Mouse (Mus musculus): ENCODE results near the gene Triobp.

Gene Triobp

DNA sequence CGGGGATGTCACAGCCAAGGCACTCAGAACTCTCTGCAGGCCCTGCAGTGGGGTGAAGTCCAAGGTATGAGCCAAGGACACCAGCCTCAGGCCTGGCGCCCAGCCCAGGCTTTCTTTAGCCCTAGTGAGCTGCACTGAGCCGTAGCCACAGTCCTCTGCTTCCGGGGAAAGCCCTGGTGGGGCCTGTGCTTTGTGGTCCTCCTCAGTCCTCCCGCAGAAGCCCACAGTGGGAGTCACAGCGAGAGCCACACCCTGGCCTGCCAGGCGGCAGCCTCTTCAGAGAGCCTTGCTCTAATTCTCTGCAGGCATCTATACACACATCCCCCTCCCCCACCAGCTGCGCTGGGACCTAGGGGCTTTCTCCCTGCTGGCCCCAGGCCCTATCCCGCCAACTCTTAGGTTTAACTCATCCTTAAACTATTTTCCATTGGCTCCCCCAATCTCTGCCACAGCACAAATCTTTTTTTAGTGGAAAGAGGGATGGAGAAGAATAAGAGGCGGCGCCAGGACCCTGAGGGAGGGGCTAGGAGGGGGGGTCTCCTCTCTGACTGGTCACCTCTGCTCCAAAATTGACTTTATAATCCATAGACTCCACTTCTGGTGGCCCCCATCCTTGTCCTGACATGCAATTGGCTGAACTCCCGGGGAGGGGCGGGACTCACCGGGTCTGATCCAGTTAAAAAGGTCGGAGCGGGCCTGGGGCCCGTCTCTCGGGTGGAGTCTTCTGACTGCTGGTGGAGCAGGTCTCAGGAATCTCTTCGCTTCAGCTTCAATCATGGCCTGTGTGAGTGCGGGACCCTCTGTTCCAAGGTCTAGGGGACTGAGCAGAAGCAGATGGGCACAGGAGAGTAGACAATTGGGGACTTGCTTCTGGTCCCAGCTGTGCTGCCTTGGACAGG is 21.3 kb upstream of the Triobp start, which contains the start of gene Lgals1:
Gene Lgals1, plus strand, starts transcription at position 705 of the 899 bp plus-strand sequence.
- peak; percentile 70 to 78 for DNase-seq (ENCODE audit: low spot score in 2 of 2)

DNA sequence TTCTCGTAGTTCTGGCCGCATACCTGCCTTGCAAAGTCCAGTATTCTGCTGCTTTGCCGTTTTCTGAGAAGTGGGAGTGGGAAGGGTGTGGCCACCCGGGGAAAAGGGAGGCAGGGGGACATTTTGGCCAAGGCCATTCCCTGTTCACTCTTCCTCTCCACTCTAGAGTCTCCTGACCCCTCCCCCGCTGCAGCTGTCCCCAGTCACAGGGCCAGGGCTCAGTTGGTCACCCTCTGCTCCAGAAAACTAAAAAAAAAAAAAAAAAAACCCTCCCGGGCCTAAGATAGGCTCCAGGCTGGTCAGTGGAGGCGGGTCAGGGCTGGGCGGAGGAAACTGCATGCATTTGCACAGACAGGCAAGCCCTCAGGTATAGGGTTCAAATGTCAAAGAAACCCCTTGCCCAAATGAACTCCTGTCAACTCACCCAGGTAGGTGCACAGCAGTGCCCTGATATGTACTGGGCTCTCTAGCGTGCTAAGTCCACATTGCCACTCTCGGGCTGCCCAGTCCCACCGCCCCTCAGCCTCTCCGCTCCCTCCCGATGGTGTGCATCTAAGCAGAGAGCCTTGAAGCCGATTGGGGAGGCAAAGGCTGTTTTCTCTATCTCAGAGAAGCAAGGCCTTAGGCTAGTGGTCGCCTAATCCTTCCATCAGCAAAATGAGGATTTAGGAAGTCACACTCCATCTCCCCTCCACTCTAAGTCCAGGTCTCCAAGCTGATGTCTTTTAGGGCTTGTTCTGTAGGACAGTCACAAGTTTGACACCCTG is 20.3 kb upstream of the Triobp start:
- no peak for DNase-seq (ENCODE audit: low spot score in 2 of 2)

DNA sequence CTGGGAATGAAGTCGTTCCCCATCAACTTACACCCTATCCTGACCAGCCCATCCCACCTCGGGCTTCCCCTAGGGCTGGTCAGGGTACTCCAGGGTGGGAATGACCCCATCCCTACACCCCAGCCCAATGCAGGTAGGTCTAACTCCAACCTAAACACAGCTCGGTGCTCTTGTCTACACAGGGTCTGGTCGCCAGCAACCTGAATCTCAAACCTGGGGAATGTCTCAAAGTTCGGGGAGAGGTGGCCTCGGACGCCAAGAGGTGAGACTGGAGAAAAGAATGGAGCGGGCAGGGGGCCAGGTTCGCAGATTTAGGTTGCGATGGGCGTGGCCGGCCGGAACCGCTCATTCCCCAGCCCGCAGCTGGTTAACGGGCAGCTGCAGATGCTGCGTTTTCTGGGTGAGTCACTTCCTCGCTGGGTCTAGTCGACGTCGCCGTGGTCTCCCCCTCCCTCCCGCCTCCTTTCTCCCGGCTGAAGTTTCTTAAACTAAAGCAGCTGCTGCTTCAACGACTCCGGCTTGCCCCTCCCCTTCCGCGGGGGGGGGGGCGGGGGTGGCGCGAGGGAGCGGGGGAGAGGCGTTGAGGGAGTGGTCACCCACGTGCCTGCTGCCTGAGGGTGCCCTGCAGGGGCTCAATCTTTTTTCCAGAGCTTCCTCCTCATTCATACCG is 19.6 kb upstream of the Triobp start:
- peak; percentile 85 to 92 for DNase-seq (ENCODE audit: low spot score in 2 of 2)

DNA sequence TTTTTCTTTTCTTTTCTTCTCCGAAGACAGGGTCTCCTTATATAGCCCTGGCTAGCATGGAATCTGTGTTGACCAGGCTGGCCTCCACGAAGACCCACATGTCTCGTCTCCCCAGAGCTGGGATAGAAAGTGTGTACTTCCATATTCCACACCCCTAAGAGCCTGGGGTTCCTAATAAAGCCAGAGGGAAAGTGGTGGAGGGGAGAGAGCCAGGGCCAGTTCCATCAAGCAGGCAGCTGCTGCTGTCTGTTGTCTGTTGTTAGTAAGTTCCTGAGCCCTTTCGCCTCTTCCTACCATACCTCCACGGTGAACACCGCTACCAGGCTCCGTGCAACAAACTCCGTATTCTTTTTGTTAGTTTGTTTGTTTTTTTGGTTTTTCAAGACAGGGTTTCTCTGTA is 19.0 kb upstream of the Triobp start:
- DNase-seq (ENCODE audit: low spot score in 2 of 2), result no peak

DNA sequence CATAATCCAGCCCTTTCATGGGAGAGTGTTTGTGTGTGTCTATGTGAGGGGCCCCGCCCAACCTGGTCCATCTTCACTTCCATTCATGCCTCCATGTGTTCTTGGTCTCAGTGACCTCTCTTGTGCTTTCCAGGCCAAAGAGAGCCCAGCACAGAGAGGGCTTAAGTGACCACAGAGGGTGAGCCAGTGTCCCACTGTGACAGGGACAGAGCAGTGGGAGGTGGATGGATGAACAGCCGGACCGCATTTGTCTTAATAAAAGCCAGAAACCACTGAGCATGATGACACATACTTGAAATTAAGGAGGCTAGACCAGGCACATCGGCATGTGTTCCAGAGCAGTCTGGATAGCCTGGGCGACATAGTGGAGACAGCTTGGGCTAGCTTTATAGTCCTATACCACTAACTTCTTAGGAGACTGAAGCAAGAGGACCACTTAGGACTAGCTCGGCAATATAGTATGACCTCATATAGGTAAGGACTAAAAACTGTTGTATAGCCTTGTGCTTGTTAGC is 17.3 kb upstream of the Triobp start:
- no peak for DNase-seq (ENCODE audit: low spot score in 2 of 2)

DNA sequence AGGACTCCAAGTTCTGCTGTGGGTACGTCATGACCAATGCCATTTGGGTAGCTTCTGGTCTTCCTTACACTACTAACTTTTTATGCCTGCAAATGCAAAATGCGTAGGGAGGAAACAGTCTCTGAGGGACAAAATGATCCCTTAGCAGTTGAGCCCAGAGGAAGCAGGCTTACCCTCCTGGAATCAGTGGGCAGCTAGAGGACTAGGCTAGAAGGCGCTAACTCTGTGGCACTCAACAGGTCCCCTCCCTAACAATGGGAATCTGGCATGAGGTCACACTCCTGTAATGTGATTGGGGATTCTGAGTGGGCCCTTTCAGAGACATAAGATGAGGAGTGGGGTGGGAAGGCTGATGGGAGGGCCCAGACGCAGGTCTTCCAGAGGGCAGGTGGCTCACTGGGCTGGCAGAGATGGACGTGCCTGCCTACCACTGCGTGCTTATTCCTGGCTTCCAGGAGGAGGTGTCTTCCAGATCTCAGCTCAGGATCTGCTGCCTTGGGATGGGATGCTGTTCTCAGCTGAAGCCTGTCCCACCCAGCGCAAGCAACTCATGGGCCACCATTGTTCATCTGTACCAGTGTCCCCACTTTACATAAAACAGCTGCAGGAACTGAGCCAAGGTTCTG is 16.6 kb upstream of the Triobp start:
- DNase-seq (ENCODE audit: low spot score in 2 of 2), result no peak

DNA sequence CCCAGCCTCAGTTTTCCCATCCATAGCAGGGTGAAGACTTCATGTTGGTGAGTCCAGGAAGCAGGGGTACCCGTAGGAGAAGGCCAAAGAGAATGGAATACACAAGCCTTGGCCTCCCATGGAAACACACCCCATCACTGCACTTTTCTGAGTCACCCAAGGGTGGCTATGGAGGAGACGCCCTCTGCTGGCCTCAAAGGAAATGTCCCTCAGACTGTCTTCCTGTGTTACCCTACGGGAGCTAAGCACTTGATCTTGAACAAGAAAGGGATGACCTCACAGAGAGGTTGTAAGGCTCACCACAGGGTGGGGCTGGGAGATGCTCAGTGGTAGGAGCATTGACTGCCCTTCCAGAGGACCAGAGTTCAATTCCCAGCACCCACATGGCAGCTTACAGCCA is 15.9 kb upstream of the Triobp start:
- DNase-seq (ENCODE audit: low spot score in 2 of 2), result peak; percentile 68 to 74

DNA sequence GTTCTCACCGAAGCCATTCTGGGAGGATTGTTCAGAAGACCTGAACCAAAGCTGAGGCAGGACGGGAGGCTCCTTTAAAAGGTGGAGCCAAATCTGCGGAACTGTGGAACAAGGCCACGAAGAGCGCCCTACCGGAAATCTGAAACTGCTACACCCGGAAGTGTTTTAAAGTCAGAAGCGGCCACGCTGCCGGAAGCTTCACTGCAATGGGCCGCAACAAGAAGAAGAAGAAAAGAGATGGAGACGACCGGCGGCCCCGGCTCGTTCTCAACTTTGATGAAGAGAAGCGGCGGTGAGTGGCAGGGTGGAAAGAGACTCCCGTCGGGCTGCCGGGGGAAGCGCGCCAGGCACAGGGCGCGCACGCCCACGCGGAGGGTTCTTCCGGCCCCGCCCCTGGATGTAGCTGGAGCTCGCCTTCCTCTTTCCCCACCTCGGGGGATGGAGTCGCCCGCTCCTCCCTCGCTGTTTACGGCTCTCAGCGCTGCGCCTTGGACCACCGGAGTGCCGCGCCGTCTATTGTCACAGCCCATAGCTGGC is 12.7 kb upstream of the Triobp start, which contains the start of gene Nol12:
Gene Nol12, plus strand, starts transcription at position 150 of the 537 bp plus-strand sequence.
- DNase-seq (ENCODE audit: low spot score in 2 of 2), result peak; percentile 69 to 81

DNA sequence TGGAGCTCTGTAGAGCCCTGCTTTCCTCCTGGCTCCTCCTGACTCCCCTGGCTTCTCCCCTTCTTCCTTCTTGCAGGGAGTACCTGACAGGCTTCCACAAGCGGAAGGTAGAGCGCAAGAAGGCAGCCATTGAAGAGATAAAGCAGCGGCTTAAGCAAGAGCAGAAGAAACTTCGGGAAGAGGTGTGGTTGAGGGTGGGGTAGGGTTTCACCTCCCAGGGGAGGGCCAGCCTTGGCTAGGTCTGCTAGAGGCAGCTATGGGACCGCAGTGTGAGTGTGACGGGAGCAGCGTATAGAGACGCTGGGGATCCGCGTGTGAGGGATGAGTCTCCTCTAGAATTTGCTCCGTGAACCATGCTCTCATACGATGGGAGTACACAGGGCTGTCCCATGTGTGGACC is 11.1 kb upstream of the Triobp start:
- DNase-seq (ENCODE audit: low spot score in 2 of 2), result no peak

DNA sequence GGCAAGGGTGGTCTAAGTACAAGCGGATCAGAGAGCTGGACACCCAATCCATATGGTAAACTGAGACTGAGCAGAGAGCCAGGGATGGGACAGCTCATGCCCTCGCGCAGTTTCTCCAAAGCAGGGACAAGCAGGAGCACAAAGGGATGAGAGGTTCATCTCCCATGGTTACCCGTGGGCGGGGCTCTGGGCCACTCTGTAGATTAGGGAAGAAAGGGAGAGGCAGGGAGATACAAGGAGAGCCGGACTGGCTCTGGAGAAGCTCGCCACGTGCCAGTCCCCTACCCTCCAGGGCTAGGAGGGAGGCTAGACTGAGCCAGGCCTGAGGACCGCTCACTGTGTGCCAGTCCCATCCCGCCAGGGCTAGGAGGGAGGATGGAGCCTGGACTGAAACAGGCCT is 10.2 kb upstream of the Triobp start:
- no peak for DNase-seq (ENCODE audit: low spot score in 2 of 2)

DNA sequence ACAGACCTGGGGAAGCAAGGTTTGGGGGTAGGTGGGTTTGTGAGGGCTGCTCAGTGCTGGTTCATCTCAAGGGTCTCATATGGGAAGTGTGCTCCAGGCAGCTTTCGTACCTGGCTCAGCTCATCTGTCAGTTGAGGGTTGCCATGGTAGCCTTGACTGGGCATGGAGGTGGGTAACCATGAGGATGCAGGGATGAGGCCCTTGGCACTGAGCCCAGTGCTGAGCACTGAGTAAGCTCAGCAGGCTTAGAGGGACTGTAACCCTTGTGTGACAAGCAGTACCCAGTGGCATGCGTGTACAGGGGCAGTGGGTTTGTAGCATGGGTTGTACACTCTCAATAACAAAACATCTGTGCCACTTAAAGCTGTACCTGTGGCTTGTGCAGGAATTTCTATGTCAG is 9.6 kb upstream of the Triobp start:
- no peak for DNase-seq (ENCODE audit: low spot score in 2 of 2)

DNA sequence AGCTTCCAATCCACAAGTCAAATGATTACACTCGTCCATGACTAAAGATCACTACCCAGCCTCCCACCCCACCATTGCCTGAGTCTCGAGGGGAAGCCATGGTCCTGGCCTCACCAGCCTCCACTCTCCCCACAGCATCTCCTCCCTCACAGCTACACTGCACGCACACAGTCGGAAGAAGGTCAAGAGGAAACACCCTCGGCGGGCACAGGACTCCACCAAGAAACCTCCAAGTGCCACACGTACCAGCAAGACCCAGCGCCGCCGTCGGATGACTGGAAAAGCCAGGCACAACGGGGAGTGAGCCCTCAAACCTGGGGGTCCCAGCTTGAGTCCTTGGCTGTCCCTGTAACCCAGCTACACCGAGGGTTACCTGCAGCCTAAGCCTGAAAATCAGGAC is 7.2 kb upstream of the Triobp start:
- no peak for DNase-seq (ENCODE audit: low spot score in 2 of 2)

DNA sequence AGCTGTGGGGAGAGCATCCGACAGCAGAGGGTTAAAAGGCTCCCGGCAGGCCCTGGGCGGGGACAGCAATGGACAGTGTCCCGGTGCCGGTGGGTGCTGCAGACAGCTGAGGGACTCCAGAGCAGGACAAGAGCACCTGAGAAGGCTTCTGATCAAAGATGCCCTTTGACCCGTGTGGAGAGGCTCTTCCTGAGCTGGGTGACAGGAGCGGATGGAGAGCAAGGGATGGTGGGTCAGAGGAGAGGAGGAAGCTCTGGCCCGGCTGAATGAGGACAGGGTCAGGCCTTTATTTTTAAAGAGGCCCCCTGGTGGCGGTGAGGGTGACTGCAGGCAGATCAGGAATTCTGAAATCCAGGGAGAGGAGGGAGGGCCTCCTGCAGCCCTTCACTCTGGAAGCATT is 4.9 kb upstream of the Triobp start:
- DNase-seq (ENCODE audit: low spot score in 2 of 2), result peak in 1 of 2 experiments; percentile 55

DNA sequence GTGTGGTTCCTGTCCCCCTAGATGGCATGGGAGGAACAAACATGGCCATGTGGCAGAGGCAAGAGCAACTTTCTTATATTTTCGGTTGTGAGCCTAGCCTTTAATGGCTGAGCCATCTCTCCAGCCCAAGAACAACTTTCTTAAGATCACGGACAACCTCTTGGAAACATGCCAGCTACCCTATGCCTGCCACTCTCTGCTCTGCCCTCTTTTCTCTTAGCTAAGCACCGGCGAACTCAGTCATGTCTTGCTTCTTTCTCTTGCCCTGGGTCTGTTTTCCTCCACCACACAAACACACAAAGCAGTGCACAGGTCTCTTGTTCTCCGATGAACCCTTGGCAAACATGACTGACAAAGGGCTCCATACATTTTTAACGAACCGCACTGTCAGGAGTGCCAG is 1.3 kb upstream of the Triobp start:
- no peak for DNase-seq (ENCODE audit: low spot score in 2 of 2)

DNA sequence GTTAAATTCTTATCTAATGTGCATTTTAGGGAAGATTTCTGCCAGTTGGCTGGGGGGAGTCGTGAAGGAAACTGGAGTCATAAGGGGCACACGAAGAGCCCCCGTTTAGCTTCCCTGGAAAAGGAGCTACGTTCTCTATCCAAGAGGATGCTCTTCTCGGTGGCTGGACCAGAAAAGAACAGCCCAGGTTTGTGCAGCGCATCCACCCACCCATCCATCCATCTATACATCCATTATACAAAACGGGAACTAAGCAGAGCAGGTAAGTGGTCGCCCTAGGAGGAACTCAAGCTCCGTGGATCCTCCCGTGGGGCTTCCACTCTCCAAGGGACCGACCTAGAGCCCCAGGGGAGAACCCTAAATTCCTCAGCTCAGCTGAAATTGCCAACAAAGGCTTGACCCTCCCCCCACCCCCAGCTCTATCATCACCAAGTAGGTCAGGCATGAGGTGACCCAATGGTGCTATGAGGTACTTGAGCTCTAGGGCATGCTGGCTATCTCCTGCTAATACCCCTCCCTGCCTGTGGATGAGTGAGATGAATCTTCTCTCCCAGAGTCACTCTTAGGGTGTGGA is 715 bp downstream of the Triobp start:
- no peak for DNase-seq (ENCODE audit: low spot score in 2 of 2)

DNA sequence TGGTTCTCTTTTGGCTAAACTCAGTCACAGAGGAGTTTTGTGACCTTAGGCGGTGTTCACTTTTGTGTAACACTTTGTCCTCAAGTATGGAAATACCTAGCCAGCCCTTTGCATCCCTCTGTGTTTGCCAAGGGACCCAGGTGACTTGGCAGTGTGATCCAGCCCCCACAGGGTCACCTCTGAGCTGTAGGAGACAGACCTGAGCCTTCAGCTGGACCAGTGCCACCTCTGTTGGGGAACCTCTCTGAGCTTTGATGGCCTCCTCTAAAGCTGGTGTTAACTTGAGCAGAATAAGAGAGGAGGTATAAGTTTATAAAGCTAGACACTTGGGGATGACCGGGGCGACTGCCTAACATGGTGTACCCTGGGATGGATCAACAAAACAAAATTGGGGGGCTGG is 1.4 kb downstream of the Triobp start:
- DNase-seq (ENCODE audit: low spot score in 2 of 2), result no peak

DNA sequence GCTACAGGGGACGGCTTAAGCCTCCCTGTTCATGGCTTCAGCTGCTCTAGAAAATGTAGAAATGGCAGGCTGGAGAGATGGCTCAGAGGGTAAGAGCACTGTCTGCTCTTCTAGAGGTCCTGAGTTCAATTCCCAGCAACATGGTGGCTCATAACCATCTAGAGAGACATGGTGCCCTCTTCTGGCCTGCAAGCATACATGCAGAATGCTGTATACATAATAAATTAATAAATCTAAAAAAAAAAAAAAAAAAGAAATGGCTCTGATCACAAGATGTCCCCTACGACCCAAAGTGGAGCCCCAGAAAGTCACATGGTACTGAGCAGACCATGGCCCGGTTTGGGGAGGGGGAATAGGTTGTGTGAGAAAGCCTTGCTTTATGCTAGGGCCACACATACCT is 8.1 kb downstream of the Triobp start:
- no peak for DNase-seq (ENCODE audit: low spot score in 2 of 2)

DNA sequence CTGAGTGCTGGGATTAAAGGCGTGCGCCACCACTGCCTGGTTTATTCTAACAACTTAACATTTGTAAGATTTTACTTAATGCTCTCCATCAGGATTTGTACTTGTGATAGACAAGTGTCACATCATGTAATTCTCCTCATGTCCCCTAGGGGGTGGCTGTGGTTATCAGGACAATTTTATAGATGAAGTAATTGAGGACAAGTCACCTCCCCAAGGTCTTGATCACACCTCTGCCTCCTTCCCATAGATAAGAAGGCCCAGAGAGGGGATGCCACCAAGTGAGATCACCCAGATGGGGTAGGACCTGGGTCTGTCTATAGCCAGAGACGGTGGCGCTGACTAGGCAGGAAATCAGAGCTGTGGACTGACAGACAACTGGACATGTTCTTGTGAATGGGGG is 8.8 kb downstream of the Triobp start:
- DNase-seq (ENCODE audit: low spot score in 2 of 2), result no peak

DNA sequence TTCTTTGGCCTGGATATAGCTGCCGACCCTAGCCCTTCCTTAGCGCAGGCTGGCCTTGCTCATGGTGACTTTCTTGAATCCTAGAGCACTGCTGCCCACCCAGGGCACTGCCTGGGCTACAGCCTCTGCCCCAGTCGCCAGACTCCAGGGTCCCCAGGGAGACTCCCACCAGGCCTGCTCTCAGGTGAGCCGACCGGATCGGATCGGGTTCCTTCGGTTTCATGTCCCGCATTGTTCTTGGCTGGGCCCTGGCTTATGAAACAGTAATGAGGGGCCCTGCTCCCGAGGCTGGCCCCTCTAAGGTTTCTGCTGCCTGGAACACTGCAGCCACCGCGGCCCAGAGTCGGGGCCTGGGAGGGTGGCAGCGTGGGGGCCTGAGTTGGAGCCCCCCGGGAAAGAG is 9.5 kb downstream of the Triobp start:
- no peak for DNase-seq (ENCODE audit: low spot score in 2 of 2)

DNA sequence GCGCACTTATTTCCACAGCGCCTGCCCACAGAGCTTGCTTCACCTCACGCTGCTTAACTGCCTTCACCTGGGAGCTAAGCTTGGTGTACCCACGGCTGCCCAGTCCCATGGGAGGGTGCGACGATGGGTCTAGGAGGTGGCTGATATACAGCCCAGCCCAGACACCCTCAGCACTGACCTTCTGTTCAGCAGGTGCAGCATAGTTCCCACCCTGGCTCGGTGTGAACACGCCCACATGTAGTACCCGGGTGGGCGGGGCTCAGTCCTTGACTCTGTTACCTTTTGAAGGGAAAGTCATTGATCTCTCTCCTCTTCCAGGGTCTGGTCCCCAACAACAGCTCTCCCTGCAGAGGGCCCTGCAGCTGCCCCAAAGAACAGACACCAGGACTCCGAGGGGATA is 12.0 kb downstream of the Triobp start:
- no peak for DNase-seq (ENCODE audit: low spot score in 2 of 2)

DNA sequence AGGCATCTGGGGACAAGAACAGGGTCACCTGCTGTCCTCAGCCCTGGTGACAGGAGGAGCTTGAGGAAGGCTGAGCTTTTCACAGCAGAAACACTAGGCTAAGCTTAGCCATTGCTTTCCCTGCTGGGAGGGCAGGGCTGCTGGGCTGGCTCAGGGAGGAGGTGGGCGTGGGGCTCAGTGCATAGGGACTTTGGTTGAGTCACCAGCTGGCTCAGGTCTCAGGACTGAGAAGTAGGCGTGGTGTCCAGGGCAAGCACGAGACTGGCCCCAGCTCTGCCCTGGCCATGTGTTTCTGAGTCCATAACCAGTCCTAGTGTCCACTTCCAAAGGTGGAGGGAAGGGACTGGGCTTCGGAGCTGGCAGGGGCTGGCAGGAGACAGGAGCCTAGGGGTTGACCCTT is 12.6 kb downstream of the Triobp start:
- no peak for DNase-seq (ENCODE audit: low spot score in 2 of 2)
